ENCODE assay signal across 10 mouse cellular contexts in the genomic region with DNA sequence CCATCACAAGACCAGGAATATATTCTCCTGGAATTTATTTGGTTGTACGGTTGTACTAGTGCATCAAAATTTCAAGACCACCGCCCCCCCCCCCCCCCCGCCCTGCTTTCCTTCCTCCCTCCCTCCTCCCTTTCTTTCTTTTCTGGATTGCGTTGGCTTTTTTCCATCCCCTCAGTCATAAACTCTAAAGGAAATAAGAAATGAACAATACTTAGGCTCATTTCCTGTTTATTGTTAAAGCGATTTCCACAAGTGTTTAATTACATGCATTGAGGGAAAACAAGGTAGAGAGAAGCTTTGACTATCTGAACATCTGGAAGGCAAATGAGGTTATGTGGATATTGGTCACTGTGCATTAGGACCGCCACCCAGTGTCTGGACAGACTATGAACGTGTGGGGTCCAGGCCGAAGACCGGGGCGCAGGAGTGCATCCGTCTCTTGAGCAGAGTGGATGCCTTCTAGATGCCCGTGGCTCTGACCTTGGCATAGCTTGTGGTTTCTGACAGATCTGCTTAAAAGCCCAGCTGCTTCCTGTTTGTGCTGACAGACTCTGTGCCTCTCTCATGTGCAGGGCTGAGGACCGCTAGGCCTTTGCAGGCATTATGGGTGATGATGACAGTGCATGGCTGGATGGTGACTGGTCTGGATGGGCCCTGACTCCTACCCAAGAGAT. TPM values are rescaled to one million over a fixed set of nuclear protein-coding genes. Genes with fewer than 3 reads are reported as not detected.
DNase-seq lines count a peak whose midpoint lies in the region; ATAC-seq and TF ChIP-seq lines count a peak whose summit lies in the region.
"Had no signal": no experiment of that assay in that cellular context is flagged by ENCODE, and none has a peak within 500 bp of the region (broad histone marks: within the 10 kb centered on the region; RNA-seq: fewer than 3 reads in every experiment).

No protein-coding gene starts in this region.

- 70% methylated on average over 13 of the region's 13 CpGs for WGBS in kidney, adult 2 months
- 89% methylated on average over 13 of the region's 13 CpGs for WGBS in forebrain, embryonic 10.5 days
- 87% methylated on average over 13 of the region's 13 CpGs for WGBS in hindbrain, embryonic 10.5 days

- TF ChIP-seq POLR2A in kidney, adult 2 months (IDR thresholded peaks at IDR 0.05; ENCODE audit: low read depth, low read length) = no peak

- H3K4me3 ChIP-seq in kidney, adult 2 months (ENCODE audit: insufficient read depth, low read depth, low read length) = no peak overlapping the region
- H3K4me3 ChIP-seq in forebrain, embryonic 10.5 days = no peak overlapping the region
- no peak overlapping the region for H3K4me3 ChIP-seq in hindbrain, embryonic 10.5 days
- H3K4me3 ChIP-seq: embryonic facial prominence, embryonic 15.5 days; neural tube, embryonic 12.5 days had no signal

- no peaks in the 10 kb centered on the region for H3K36me3 ChIP-seq in kidney, adult 2 months (ENCODE audit: control insufficient read depth, insufficient read depth, low read length)
- peaks cover 30% of the 10 kb centered on the region for H3K36me3 ChIP-seq in forebrain, embryonic 10.5 days (replicated peaks)
- H3K36me3 ChIP-seq in hindbrain, embryonic 10.5 days = peaks cover 28% of the 10 kb centered on the region
- H3K36me3 ChIP-seq: embryonic facial prominence, embryonic 15.5 days had no signal

- intact Hi-C loops in left cerebral cortex, postnatal 36 days (cut with DNase I) = no loop called here

- H3K9me3 ChIP-seq in forebrain, embryonic 10.5 days = no peaks in the 10 kb centered on the region
- H3K9me3 ChIP-seq in hindbrain, embryonic 10.5 days = no peaks in the 10 kb centered on the region
- H3K9me3 ChIP-seq: embryonic facial prominence, embryonic 15.5 days; neural tube, embryonic 12.5 days had no signal

- DNase-seq in CD4-positive helper T cell, adult 2 months (ENCODE audit: low read depth, low spot score) = peak; percentile 88
- DNase-seq in kidney, adult 2 months = peak; percentile 54
- DNase-seq in left cerebral cortex, adult 18-20 months (ENCODE audit: low spot score in 2 of 2) = no peak
- DNase-seq in forebrain, embryonic 10.5 days (ENCODE audit: extremely low spot score, low spot score) = no peak
- DNase-seq in hindbrain, embryonic 10.5 days (ENCODE audit: low spot score) = no peak
- no peak for DNase-seq in left cerebral cortex, postnatal 36 days (ENCODE audit: low spot score in 2 of 2)

- no peak for TF ChIP-seq CTCF in kidney, adult 2 months (conservative IDR thresholded peaks at IDR 0.05; ENCODE audit: insufficient read depth, insufficient read length, low read depth, low read length)

- H3K27ac ChIP-seq in kidney, adult 2 months (ENCODE audit: insufficient read depth, low read depth, low read length) = peak overlapping the region; percentile 47; the same call in 1 of the 2 replicates
- H3K27ac ChIP-seq in forebrain, embryonic 10.5 days = no peak overlapping the region
- H3K27ac ChIP-seq in hindbrain, embryonic 10.5 days = no peak overlapping the region
- H3K27ac ChIP-seq: embryonic facial prominence, embryonic 15.5 days; neural tube, embryonic 12.5 days had no signal

- H3K27me3 ChIP-seq in kidney, adult 2 months (replicated peaks; ENCODE audit: control insufficient read depth, insufficient read depth, low read length) = no peaks in the 10 kb centered on the region
- H3K27me3 ChIP-seq in forebrain, embryonic 10.5 days (ENCODE audit: poor library complexity, severe bottlenecking) = no peaks in the 10 kb centered on the region
- no peaks in the 10 kb centered on the region for H3K27me3 ChIP-seq in hindbrain, embryonic 10.5 days (ENCODE audit: insufficient read depth, poor library complexity, severe bottlenecking)
- H3K27me3 ChIP-seq: embryonic facial prominence, embryonic 15.5 days; neural tube, embryonic 12.5 days had no signal

- ATAC-seq in activated CD4-positive, CD25-positive, alpha-beta regulatory T cell, adult 4 months = peak; percentile 90
- ATAC-seq in monocyte, adult 5-6 weeks (replicated peaks; ENCODE audit: insufficient number of reproducible peaks, low FRiP score, low TSS enrichment, poor library complexity, severe bottlenecking) = peak; percentile 72

- H3K4me1 ChIP-seq in kidney, adult 2 months (ENCODE audit: control insufficient read depth, insufficient read depth, low read length) = no peaks in the 10 kb centered on the region
- no peaks in the 10 kb centered on the region; the same call in 1 of the 2 replicates for H3K4me1 ChIP-seq in forebrain, embryonic 10.5 days
- no peaks in the 10 kb centered on the region for H3K4me1 ChIP-seq in hindbrain, embryonic 10.5 days (replicated peaks)
- H3K4me1 ChIP-seq: embryonic facial prominence, embryonic 15.5 days; neural tube, embryonic 12.5 days had no signal

RNA-seq across cellular contexts. Expression of a gene that starts 7.6 kb away (rescaled TPM):
- polyA plus RNA-seq in activated CD4-positive, CD25-positive, alpha-beta regulatory T cell, adult 4 months (2017; shearing (Covaris generic)) = 10 to 100 TPM; 12.2 to 14.2 TPM
- polyA plus RNA-seq in kidney, adult 2 months (2012; rRNA removed) = 18.0 and 20.5 TPM in 2 replicates
- total RNA-seq in monocyte, adult 5-6 weeks (2017) = 2.7 to 4.9 TPM (median 2.8 TPM) in 3 replicates
- 10 to 100 TPM; 11.2 to 12.4 TPM for total RNA-seq in left cerebral cortex, adult 18-20 months (2021)
- polyA plus RNA-seq in forebrain, embryonic 10.5 days (2016; fragmentation: Nextera tagmentation; extraction: Ambion mirVana) = 64.6 and 65.7 TPM in 2 replicates
- 59.1 and 59.6 TPM in 2 replicates for polyA plus RNA-seq in hindbrain, embryonic 10.5 days (2016; fragmentation: Nextera tagmentation; extraction: Ambion mirVana)
- total RNA-seq in left cerebral cortex, postnatal 36 days (2021) = 10 to 100 TPM; 11.7 to 13.8 TPM

RNA-seq across cellular contexts. Expression of a gene that starts 38.9 kb away (rescaled TPM):
- 1 to 10 TPM; 3.3 to 3.4 TPM for polyA plus RNA-seq in activated CD4-positive, CD25-positive, alpha-beta regulatory T cell, adult 4 months (2017; shearing (Covaris generic))
- 31.8 and 34.3 TPM in 2 replicates for polyA plus RNA-seq in kidney, adult 2 months (2012; rRNA removed)
- 1.1 to 13.5 TPM (median 4.1 TPM) in 3 replicates for total RNA-seq in monocyte, adult 5-6 weeks (2017)
- total RNA-seq in left cerebral cortex, adult 18-20 months (2021) = 10 to 100 TPM; 17.9 to 26.0 TPM
- polyA plus RNA-seq in forebrain, embryonic 10.5 days (2016; fragmentation: Nextera tagmentation; extraction: Ambion mirVana) = 47.2 and 48.3 TPM in 2 replicates
- 48.4 and 49.0 TPM in 2 replicates for polyA plus RNA-seq in hindbrain, embryonic 10.5 days (2016; fragmentation: Nextera tagmentation; extraction: Ambion mirVana)
- 10 to 100 TPM; 27.5 to 33.5 TPM for total RNA-seq in left cerebral cortex, postnatal 36 days (2021)

RNA-seq across cellular contexts. Expression of a gene that starts 39.1 kb away (rescaled TPM):
- 100 to 1,000 TPM; 372 to 374 TPM for polyA plus RNA-seq in activated CD4-positive, CD25-positive, alpha-beta regulatory T cell, adult 4 months (2017; shearing (Covaris generic))
- polyA plus RNA-seq in kidney, adult 2 months (2012; rRNA removed) = 402 and 410 TPM in 2 replicates
- total RNA-seq in monocyte, adult 5-6 weeks (2017) = 34.9 to 79.7 TPM (median 46.3 TPM) in 3 replicates
- 10 to 100 TPM in 1 of 2 experiments, 1 to 10 TPM in 1; 7.9 to 10.6 TPM for total RNA-seq in left cerebral cortex, adult 18-20 months (2021)
- polyA plus RNA-seq in forebrain, embryonic 10.5 days (2016; fragmentation: Nextera tagmentation; extraction: Ambion mirVana) = 37.9 and 40.2 TPM in 2 replicates
- 40.7 TPM in 2 replicates for polyA plus RNA-seq in hindbrain, embryonic 10.5 days (2016; fragmentation: Nextera tagmentation; extraction: Ambion mirVana)
- 1 to 10 TPM; 4.5 to 5.7 TPM for total RNA-seq in left cerebral cortex, postnatal 36 days (2021)

Comparison
In these comparisons a context has a peak if more than half of its experiments do, and no peak if none do; other contexts are left out.
1. DNase-seq: peak in CD4-positive helper T cell, adult 2 months (single experiment) and kidney, adult 2 months (single experiment); none in left cerebral cortex, adult 18-20 months (0 of 2), forebrain, embryonic 10.5 days (single experiment), hindbrain, embryonic 10.5 days (single experiment) and left cerebral cortex, postnatal 36 days (0 of 2).